Comparison of ENCODE assay signal across 31 mouse cellular contexts in the genomic region with DNA sequence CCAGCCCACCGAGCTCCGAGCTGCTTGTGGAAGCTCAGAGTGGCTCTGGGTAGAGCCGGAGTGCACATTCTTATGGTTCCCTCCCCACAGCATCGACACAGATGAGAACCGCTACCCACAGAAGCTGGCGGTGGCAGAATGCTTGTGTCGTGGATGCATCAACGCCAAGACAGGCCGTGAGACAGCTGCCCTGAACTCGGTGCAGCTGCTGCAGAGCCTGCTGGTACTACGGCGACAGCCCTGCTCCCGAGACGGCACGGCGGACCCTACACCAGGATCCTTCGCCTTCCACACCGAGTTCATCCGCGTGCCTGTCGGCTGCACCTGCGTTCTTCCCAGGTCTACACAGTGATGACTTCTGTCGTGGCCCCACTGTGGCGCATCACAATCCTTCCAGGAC. TPM values are rescaled to one million over a fixed set of nuclear protein-coding genes. Genes with fewer than 3 reads are reported as not detected.
A peak's percentile ranks its signal among the peaks of the same experiment; 100 is the strongest.
DNase-seq lines count a peak whose midpoint lies in the region; ATAC-seq and TF ChIP-seq lines count a peak whose summit lies in the region.
"Had no signal": no experiment of that assay in that cellular context is flagged by ENCODE, and none has a peak within 500 bp of the region (broad histone marks: within the 10 kb centered on the region; RNA-seq: fewer than 3 reads in every experiment).

No protein-coding gene starts in this region.

- no peak overlapping the region for H3K4me2 ChIP-seq in midbrain, embryonic 16.5 days (ENCODE audit: low read length)
- H3K4me2 ChIP-seq: embryonic facial prominence, embryonic 13.5 days; embryonic facial prominence, embryonic 15.5 days; forebrain, embryonic 13.5 days; forebrain, embryonic 15.5 days had no signal

- DNase-seq in gastrocnemius, postnatal 4 days (ENCODE audit: low spot score in 2 of 2): peak; percentile 14 to 16
- DNase-seq in gastrocnemius, postnatal 25 days: no peak
- peak; percentile 20 for DNase-seq in brain, embryonic 14.5 days (ENCODE audit: low read depth)
- no peak for DNase-seq in lung, postnatal 36 days
- DNase-seq: adrenal gland, adult 8-10 months; adrenal gland, postnatal 14 days; adrenal gland, postnatal 36 days; cerebellum, adult 11 months; cerebellum, adult 18-20 months; cerebellum, adult 8-10 months; cerebellum, adult 9-11 months; cerebellum, postnatal 36 days; embryo, embryonic 11 days; forebrain, postnatal 0 days had no signal

- TF ChIP-seq EP300 in ES-Bruce4 (IDR thresholded peaks at IDR 0.05; ENCODE audit: insufficient read depth, low read depth, low read length): no peak

- H3K4me1 ChIP-seq in E14TG2a.4 (replicated peaks; ENCODE audit: low read depth, low read length) (peaks cover 42% of the 10 kb centered on the region), ES-Bruce4 (ENCODE audit: control insufficient read depth, insufficient read depth, low read length) (peaks cover 3% of the 10 kb centered on the region)
- no peaks in the 10 kb centered on the region for H3K4me1 ChIP-seq in midbrain, embryonic 16.5 days (ENCODE audit: control insufficient read depth, insufficient read depth, low read length)
- H3K4me1 ChIP-seq: embryonic facial prominence, embryonic 13.5 days; embryonic facial prominence, embryonic 15.5 days; forebrain, embryonic 13.5 days; forebrain, embryonic 15.5 days had no signal

- H3K27ac ChIP-seq in ES-Bruce4 (ENCODE audit: insufficient read depth, low read length): no peak overlapping the region
- no peak overlapping the region for H3K27ac ChIP-seq in midbrain, embryonic 16.5 days (ENCODE audit: low read length)
- H3K27ac ChIP-seq: embryonic facial prominence, embryonic 13.5 days; embryonic facial prominence, embryonic 15.5 days; forebrain, embryonic 13.5 days; forebrain, embryonic 15.5 days had no signal

- H3K36me3 ChIP-seq in E14TG2a.4 (ENCODE audit: insufficient read depth, low read length) (peaks cover 10% of the 10 kb centered on the region), ES-Bruce4 (ENCODE audit: control insufficient read depth, insufficient read depth, low read length, poor library complexity, severe bottlenecking) (no peaks in the 10 kb centered on the region)
- no peaks in the 10 kb centered on the region for H3K36me3 ChIP-seq in midbrain, embryonic 16.5 days (ENCODE audit: control insufficient read depth, insufficient read depth, low read length)

- no peak for TF ChIP-seq POLR2A in ES-Bruce4 (IDR thresholded peaks at IDR 0.05; ENCODE audit: insufficient read depth, low read length)
- TF ChIP-seq POLR2A in brain, embryonic 14.5 days (IDR thresholded peaks at IDR 0.05; ENCODE audit: borderline replicate concordance, extremely low read depth, insufficient read depth, insufficient read length, poor library complexity, severe bottlenecking): no peak

- H3K9ac ChIP-seq in ES-Bruce4 (ENCODE audit: low read depth, poor library complexity, severe bottlenecking): no peak overlapping the region
- H3K9ac ChIP-seq in midbrain, embryonic 16.5 days (ENCODE audit: low read depth, low read length): no peak overlapping the region
- H3K9ac ChIP-seq: embryonic facial prominence, embryonic 13.5 days; embryonic facial prominence, embryonic 15.5 days; forebrain, embryonic 13.5 days; forebrain, embryonic 15.5 days; forebrain, postnatal 0 days had no signal

- 87% methylated on average over 24 of the region's 24 CpGs for WGBS in midbrain, embryonic 16.5 days

- H3K9me3 ChIP-seq in E14TG2a.4 (ENCODE audit: low read length): no peaks in the 10 kb centered on the region
- no peaks in the 10 kb centered on the region for H3K9me3 ChIP-seq in ES-Bruce4 (replicated peaks; ENCODE audit: control insufficient read depth, insufficient read depth, low read length, poor library complexity, severe bottlenecking)
- no peaks in the 10 kb centered on the region for H3K9me3 ChIP-seq in midbrain, embryonic 16.5 days (replicated peaks; ENCODE audit: control insufficient read depth, low read length, poor library complexity, severe bottlenecking)
- H3K9me3 ChIP-seq: embryonic facial prominence, embryonic 13.5 days; embryonic facial prominence, embryonic 15.5 days; forebrain, embryonic 13.5 days; forebrain, embryonic 15.5 days had no signal

- no peak for TF ChIP-seq CTCF in E14TG2a.4 (conservative IDR thresholded peaks at IDR 0.05; ENCODE audit: low read length)
- TF ChIP-seq CTCF in ES-Bruce4 (IDR thresholded peaks at IDR 0.05; ENCODE audit: low read depth, low read length): no peak
- no peak for TF ChIP-seq CTCF in brain, embryonic 14.5 days (IDR thresholded peaks at IDR 0.05; ENCODE audit: borderline replicate concordance, extremely low read depth, insufficient read depth, insufficient read length)

- peak overlapping the region; percentile 59 for H3K4me3 ChIP-seq in E14TG2a.4 (replicated peaks; ENCODE audit: low read length)
- H3K4me3 ChIP-seq in ES-Bruce4 (ENCODE audit: low read depth, low read length): peak overlapping the region; percentile 14
- H3K4me3 ChIP-seq in midbrain, embryonic 16.5 days (ENCODE audit: low read depth, low read length): no peak overlapping the region
- H3K4me3 ChIP-seq: embryonic facial prominence, embryonic 13.5 days; embryonic facial prominence, embryonic 15.5 days; erythroblast, embryonic 14.5 days; forebrain, embryonic 13.5 days; forebrain, embryonic 15.5 days had no signal

- peaks cover 2% of the 10 kb centered on the region; the same call in 1 of the 2 replicates for H3K27me3 ChIP-seq in E14TG2a.4 (ENCODE audit: insufficient read depth, low read length)
- no peaks in the 10 kb centered on the region for H3K27me3 ChIP-seq in ES-Bruce4 (ENCODE audit: control insufficient read depth, insufficient read depth, low read length, poor library complexity, severe bottlenecking)
- H3K27me3 ChIP-seq in midbrain, embryonic 16.5 days (ENCODE audit: control insufficient read depth, insufficient read depth, low read depth, low read length): no peaks in the 10 kb centered on the region
- H3K27me3 ChIP-seq: embryonic facial prominence, embryonic 13.5 days; embryonic facial prominence, embryonic 15.5 days; forebrain, embryonic 13.5 days; forebrain, embryonic 15.5 days had no signal

- no peak for ATAC-seq in erythroid progenitor cell, adult 5-6 weeks (replicated peaks; ENCODE audit: low FRiP score, poor library complexity, severe bottlenecking)
- no peak for ATAC-seq in midbrain, embryonic 16.5 days
- ATAC-seq: activated CD4-positive, CD25-positive, alpha-beta regulatory T cell, adult 4 months; forebrain, embryonic 13.5 days; forebrain, embryonic 15.5 days; forebrain, postnatal 0 days had no signal

RNA-seq across cellular contexts. Expression of a gene that starts 1.4 kb away (rescaled TPM):
- not detected for total RNA-seq in gastrocnemius, postnatal 4 days (2021)
- total RNA-seq in gastrocnemius, postnatal 25 days (2021): not detected
- polyA plus RNA-seq in ES-Bruce4 (2011; ENCODE audit: insufficient read depth, insufficient read length, low read depth, missing spikeins): not detected in 2 replicates
- polyA plus RNA-seq in brain, embryonic 14.5 days (2012; rRNA removed): 0.92 and 0.97 TPM in 2 replicates
- not detected in 2 replicates for total RNA-seq in erythroid progenitor cell, adult 5-6 weeks (2015; ENCODE audit: low replicate concordance)
- total RNA-seq in erythroid progenitor cell, adult 5-6 weeks (2017; ENCODE audit: low replicate concordance): not detected in 2 replicates
- not detected in 2 replicates for polyA plus RNA-seq in midbrain, embryonic 16.5 days (2015; fragmentation: Nextera tagmentation; extraction: Ambion mirVana)
- total RNA-seq: adrenal gland, adult 18-20 months; adrenal gland, postnatal 14 days; adrenal gland, postnatal 36 days; ES-E14; MEL had no signal
- polyA plus RNA-seq: activated CD4-positive, CD25-positive, alpha-beta regulatory T cell, adult 4 months; embryonic facial prominence, embryonic 11.5 days; embryonic facial prominence, embryonic 15.5 days; erythroblast, embryonic 14.5 days; forebrain, embryonic 11.5 days; forebrain, embryonic 13.5 days; forebrain, embryonic 15.5 days; forebrain, postnatal 0 days had no signal

RNA-seq across cellular contexts. Expression of a gene that starts 9.5 kb away (rescaled TPM):
- 10 to 100 TPM; 51.7 to 64.2 TPM for total RNA-seq in gastrocnemius, postnatal 4 days (2021)
- total RNA-seq in gastrocnemius, postnatal 25 days (2021): 1 to 10 TPM; 7.6 to 8.9 TPM
- polyA plus RNA-seq in ES-Bruce4 (2011; ENCODE audit: insufficient read depth, insufficient read length, low read depth, missing spikeins): 76.1 and 89.4 TPM in 2 replicates
- 22.3 and 25.7 TPM in 2 replicates for polyA plus RNA-seq in brain, embryonic 14.5 days (2012; rRNA removed)
- 73.9 and 89.3 TPM in 2 replicates for total RNA-seq in erythroid progenitor cell, adult 5-6 weeks (2015; ENCODE audit: low replicate concordance)
- 35.7 TPM in 2 replicates for total RNA-seq in erythroid progenitor cell, adult 5-6 weeks (2017; ENCODE audit: low replicate concordance)
- 27.3 and 29.8 TPM in 2 replicates for polyA plus RNA-seq in midbrain, embryonic 16.5 days (2015; fragmentation: Nextera tagmentation; extraction: Ambion mirVana)
- polyA plus RNA-seq: C2C12 had no signal

RNA-seq across cellular contexts. Expression of a gene that starts 20.0 kb away (rescaled TPM):
- total RNA-seq in gastrocnemius, postnatal 4 days (2021): 10 to 100 TPM; 14.7 to 18.4 TPM
- total RNA-seq in gastrocnemius, postnatal 25 days (2021): 1 to 10 TPM; 4.2 to 5.2 TPM
- polyA plus RNA-seq in ES-Bruce4 (2011; ENCODE audit: insufficient read depth, insufficient read length, low read depth, missing spikeins): 60.4 and 61.6 TPM in 2 replicates
- polyA plus RNA-seq in brain, embryonic 14.5 days (2012; rRNA removed): 60.8 and 63.9 TPM in 2 replicates
- total RNA-seq in erythroid progenitor cell, adult 5-6 weeks (2015; ENCODE audit: low replicate concordance): not detected in 2 replicates
- total RNA-seq in erythroid progenitor cell, adult 5-6 weeks (2017; ENCODE audit: low replicate concordance): 1.8 and 2.1 TPM in 2 replicates
- polyA plus RNA-seq in midbrain, embryonic 16.5 days (2015; fragmentation: Nextera tagmentation; extraction: Ambion mirVana): 72.8 and 84.6 TPM in 2 replicates

RNA-seq across cellular contexts. Expression of a gene that starts 37.3 kb away (rescaled TPM):
- total RNA-seq in gastrocnemius, postnatal 4 days (2021): 1 to 10 TPM; 4.9 to 7.7 TPM
- total RNA-seq in gastrocnemius, postnatal 25 days (2021): 10 to 100 TPM in 1 of 2 experiments, 1 to 10 TPM in 1; 5.4 to 11.7 TPM
- 10.1 and 10.2 TPM in 2 replicates for polyA plus RNA-seq in ES-Bruce4 (2011; ENCODE audit: insufficient read depth, insufficient read length, low read depth, missing spikeins)
- not detected in 2 replicates for polyA plus RNA-seq in brain, embryonic 14.5 days (2012; rRNA removed)
- total RNA-seq in erythroid progenitor cell, adult 5-6 weeks (2015; ENCODE audit: low replicate concordance): not detected in 2 replicates
- total RNA-seq in erythroid progenitor cell, adult 5-6 weeks (2017; ENCODE audit: low replicate concordance): not detected in 2 replicates
- polyA plus RNA-seq in midbrain, embryonic 16.5 days (2015; fragmentation: Nextera tagmentation; extraction: Ambion mirVana): not detected in 2 replicates
- total RNA-seq: adrenal gland, adult 18-20 months; adrenal gland, adult 8-10 months; adrenal gland, postnatal 14 days; adrenal gland, postnatal 36 days; common myeloid progenitor, adult 5-6 weeks; forebrain, postnatal 0 days; MEL had no signal
- polyA plus RNA-seq: erythroblast, embryonic 14.5 days; forebrain, embryonic 11.5 days; forebrain, embryonic 15.5 days; forebrain, postnatal 0 days had no signal

RNA-seq across cellular contexts. Expression of a gene that starts 46.8 kb away (rescaled TPM):
- total RNA-seq in gastrocnemius, postnatal 4 days (2021): 10 to 100 TPM; 37.2 to 42.8 TPM
- total RNA-seq in gastrocnemius, postnatal 25 days (2021): 10 to 100 TPM; 18.1 to 21.0 TPM
- polyA plus RNA-seq in ES-Bruce4 (2011; ENCODE audit: insufficient read depth, insufficient read length, low read depth, missing spikeins): 67.1 and 67.2 TPM in 2 replicates
- polyA plus RNA-seq in brain, embryonic 14.5 days (2012; rRNA removed): 44.5 and 51.8 TPM in 2 replicates
- total RNA-seq in erythroid progenitor cell, adult 5-6 weeks (2015; ENCODE audit: low replicate concordance): 32.3 and 32.8 TPM in 2 replicates
- 57.9 and 58.0 TPM in 2 replicates for total RNA-seq in erythroid progenitor cell, adult 5-6 weeks (2017; ENCODE audit: low replicate concordance)
- 30.8 and 37.7 TPM in 2 replicates for polyA plus RNA-seq in midbrain, embryonic 16.5 days (2015; fragmentation: Nextera tagmentation; extraction: Ambion mirVana)

Comparison
In these comparisons a context has a peak if more than half of its experiments do, and no peak if none do; other contexts are left out.
1. DNase-seq: peak in gastrocnemius, postnatal 4 days (2 of 2) and brain, embryonic 14.5 days (single experiment); none in gastrocnemius, postnatal 25 days (single experiment) and lung, postnatal 36 days (single experiment).